ENCODE assay signal across 14 mouse cellular contexts in genomic region chr16:78531957-78532605, GRCm38 (mm10). TPM values are rescaled to one million over a fixed set of nuclear protein-coding genes. Genes with fewer than 3 reads are reported as not detected.
DNase-seq lines count a peak whose midpoint lies in the region; ATAC-seq and TF ChIP-seq lines count a peak whose summit lies in the region.
"Had no signal": no experiment of that assay in that cellular context is flagged by ENCODE, and none has a peak within 500 bp of the region (broad histone marks: within the 10 kb centered on the region; RNA-seq: fewer than 3 reads in every experiment).

No protein-coding gene starts in this region.

- H3K4me2 ChIP-seq in midbrain, embryonic 11.5 days: no peak overlapping the region
- H3K4me2 ChIP-seq in CH12.LX (ENCODE audit: insufficient read depth, low read depth, poor library complexity, severe bottlenecking) (no peak overlapping the region), myocyte (ENCODE audit: low read depth) (peak overlapping the region; percentile 51)
- H3K4me2 ChIP-seq: embryonic facial prominence, embryonic 12.5 days; neural tube, embryonic 13.5 days had no signal

- no peaks in the 10 kb centered on the region for H3K36me3 ChIP-seq in midbrain, embryonic 10.5 days
- no peaks in the 10 kb centered on the region for H3K36me3 ChIP-seq in midbrain, embryonic 11.5 days (ENCODE audit: control insufficient read depth, insufficient read depth, low read length)
- no peaks in the 10 kb centered on the region for H3K36me3 ChIP-seq in CH12.LX (replicated peaks in 1 of 2; ENCODE audit: control insufficient read depth in 1 of 2, insufficient read depth in 1 of 2, low read length in 1 of 2)
- no peaks in the 10 kb centered on the region for H3K36me3 ChIP-seq in myocyte (ENCODE audit: control insufficient read depth, insufficient read depth)
- H3K36me3 ChIP-seq: embryonic facial prominence, embryonic 12.5 days; limb, embryonic 10.5 days; neural tube, embryonic 13.5 days had no signal

- H3K9me3 ChIP-seq in midbrain, embryonic 10.5 days (replicated peaks): no peaks in the 10 kb centered on the region
- no peaks in the 10 kb centered on the region for H3K9me3 ChIP-seq in midbrain, embryonic 11.5 days (ENCODE audit: control insufficient read depth, low read length)
- no peaks in the 10 kb centered on the region for H3K9me3 ChIP-seq in CH12.LX (replicated peaks; ENCODE audit: low read length)
- H3K9me3 ChIP-seq: embryonic facial prominence, embryonic 12.5 days; limb, embryonic 10.5 days; neural tube, embryonic 13.5 days had no signal

- no peak for DNase-seq in midbrain, embryonic 10.5 days (ENCODE audit: low spot score)
- DNase-seq in midbrain, embryonic 11.5 days (ENCODE audit: low spot score, missing footprints): no peak
- no peak for DNase-seq in CH12.LX (ENCODE audit: extremely low read depth)
- DNase-seq in brain, embryonic 14.5 days (ENCODE audit: low read depth): peak; percentile 48
- DNase-seq in cerebellum, postnatal 14 days: no peak
- no peak for DNase-seq in spleen, postnatal 14 days (ENCODE audit: low spot score in 2 of 2)
- DNase-seq: adrenal gland, postnatal 10 days; cerebellum, adult 2 months; heart, postnatal 36 days; kidney, adult 18-20 months had no signal

- in situ Hi-C loops in CH12.LX (cut with MboI; ENCODE audit: low pct_ligation_motif_present, low pct_unique_long_range_greater_than_20kb, low sequenced_read_pairs): no loop called here

- peaks cover 27% of the 10 kb centered on the region for H3K4me1 ChIP-seq in midbrain, embryonic 10.5 days
- H3K4me1 ChIP-seq in midbrain, embryonic 11.5 days (ENCODE audit: control insufficient read depth, insufficient read depth, low read length): peaks cover 8% of the 10 kb centered on the region
- H3K4me1 ChIP-seq in CH12.LX (ENCODE audit: control insufficient read depth in 1 of 2, insufficient read depth in 2 of 2): peaks cover 16 to 52% of the 10 kb centered on the region in 2 experiments
- H3K4me1 ChIP-seq: embryonic facial prominence, embryonic 12.5 days; neural tube, embryonic 13.5 days had no signal

- no peaks in the 10 kb centered on the region for H3K79me2 ChIP-seq in CH12.LX (replicated peaks; ENCODE audit: control insufficient read depth, extremely low read depth, insufficient read depth, poor library complexity, severe bottlenecking)
- H3K79me2 ChIP-seq in myocyte (ENCODE audit: control insufficient read depth, insufficient read depth): no peaks in the 10 kb centered on the region

- ATAC-seq in midbrain, embryonic 11.5 days (ENCODE audit: low FRiP score): no peak

- dilution Hi-C loops in CH12.LX (cut with MboI; ENCODE audit: extremely low pct_ligation_motif_present, extremely low pct_unique_long_range_greater_than_20kb, low sequenced_read_pairs): no loop called here

- TF ChIP-seq POLR2A in CH12.LX (IDR thresholded peaks at IDR 0.05; ENCODE audit: low read depth, low read length): no peak
- TF ChIP-seq POLR2A in brain, embryonic 14.5 days (IDR thresholded peaks at IDR 0.05; ENCODE audit: borderline replicate concordance, extremely low read depth, insufficient read depth, insufficient read length, poor library complexity, severe bottlenecking): no peak
- TF ChIP-seq POLR2A in myocyte (IDR thresholded peaks at IDR 0.05; ENCODE audit: insufficient read length, low read depth): no peak

- no peak for TF ChIP-seq EP300 in CH12.LX (IDR thresholded peaks at IDR 0.05; ENCODE audit: low read length)

- H3K9ac ChIP-seq in midbrain, embryonic 11.5 days (ENCODE audit: low read length): no peak overlapping the region
- no peak overlapping the region for H3K9ac ChIP-seq in CH12.LX (ENCODE audit: insufficient read depth, low read depth)
- H3K9ac ChIP-seq: embryonic facial prominence, embryonic 12.5 days; neural tube, embryonic 13.5 days had no signal

- peak overlapping the region; percentile 59 for H3K27ac ChIP-seq in midbrain, embryonic 10.5 days (replicated peaks)
- H3K27ac ChIP-seq in midbrain, embryonic 11.5 days (ENCODE audit: low read depth, low read length): no peak overlapping the region
- no peak overlapping the region for H3K27ac ChIP-seq in CH12.LX (ENCODE audit: insufficient read depth, low read depth)
- H3K27ac ChIP-seq: embryonic facial prominence, embryonic 12.5 days; limb, embryonic 10.5 days; neural tube, embryonic 13.5 days had no signal

- WGBS in midbrain, embryonic 10.5 days: 49% methylated on average over 6 of the region's 6 CpGs
- WGBS in midbrain, embryonic 11.5 days: 37% methylated on average over 6 of the region's 6 CpGs

- H3ac ChIP-seq in myocyte (ENCODE audit: control insufficient read depth, insufficient read length): no peak overlapping the region

- no peak overlapping the region for H3K4me3 ChIP-seq in midbrain, embryonic 10.5 days
- H3K4me3 ChIP-seq in midbrain, embryonic 11.5 days (ENCODE audit: low read depth, low read length): no peak overlapping the region
- H3K4me3 ChIP-seq in CH12.LX (replicated peaks in 1 of 3; ENCODE audit: low read depth in 2 of 3, low read length in 2 of 3, poor library complexity in 1 of 3) (no peak overlapping the region), myocyte (no peak overlapping the region)
- H3K4me3 ChIP-seq: embryonic facial prominence, embryonic 12.5 days; limb, embryonic 10.5 days; neural tube, embryonic 13.5 days had no signal

- no peak for TF ChIP-seq RAD21 in CH12.LX (IDR thresholded peaks at IDR 0.05; ENCODE audit: low read depth, low read length)

- H3K27me3 ChIP-seq in midbrain, embryonic 10.5 days (ENCODE audit: low read depth, poor library complexity, severe bottlenecking): no peaks in the 10 kb centered on the region
- H3K27me3 ChIP-seq in midbrain, embryonic 11.5 days (ENCODE audit: control insufficient read depth, insufficient read depth, low read length): no peaks in the 10 kb centered on the region
- H3K27me3 ChIP-seq in CH12.LX (replicated peaks): no peaks in the 10 kb centered on the region
- no peaks in the 10 kb centered on the region for H3K27me3 ChIP-seq in myocyte (ENCODE audit: control insufficient read depth, insufficient read depth, insufficient read length)
- H3K27me3 ChIP-seq: embryonic facial prominence, embryonic 12.5 days; neural tube, embryonic 13.5 days had no signal

- TF ChIP-seq CTCF in CH12.LX (conservative IDR thresholded peaks at IDR 0.05 in 1 of 2, IDR thresholded peaks at IDR 0.05 in 1 of 2; ENCODE audit: low read depth in 2 of 2, low read length in 2 of 2): no peak
- TF ChIP-seq CTCF in brain, embryonic 14.5 days (IDR thresholded peaks at IDR 0.05; ENCODE audit: borderline replicate concordance, extremely low read depth, insufficient read depth, insufficient read length): no peak

TF ChIP-seq in CH12.LX, 34 proteins besides CTCF, POLR2A, EP300 and RAD21:
- TF ChIP-seq IRF4 (IDR thresholded peaks at IDR 0.05; ENCODE audit: low read depth, low read length): no peak
- 0 out of 2 replicates have a peak, but pooled peaks have one; percentile 16 for TF ChIP-seq MAFK (IDR thresholded peaks at IDR 0.05; ENCODE audit: insufficient replicate concordance, low read length)
- TF ChIP-seq USF1 (IDR thresholded peaks at IDR 0.05; ENCODE audit: low read depth, low read length): no peak

TF ChIP-seq in myocyte, 11 proteins besides CTCF, POLR2A, EP300 and RAD21:
- no peak for TF ChIP-seq MAX (IDR thresholded peaks at IDR 0.05; ENCODE audit: low read depth)
- TF ChIP-seq REST (IDR thresholded peaks at IDR 0.05; ENCODE audit: insufficient read depth, insufficient read length): no peak
- TF ChIP-seq CEBPB (IDR thresholded peaks at IDR 0.05; ENCODE audit: insufficient read depth, poor library complexity, severe bottlenecking): no peak
- no peak for TF ChIP-seq TCF12 (IDR thresholded peaks at IDR 0.05; ENCODE audit: insufficient read depth, poor library complexity, severe bottlenecking)
- TF ChIP-seq MYOG (IDR thresholded peaks at IDR 0.05; ENCODE audit: control insufficient read depth in 1 of 3, insufficient read depth in 1 of 3, insufficient read length in 2 of 3, low read depth in 2 of 3): no peak
- no peak for TF ChIP-seq USF1 (IDR thresholded peaks at IDR 0.05; ENCODE audit: low read depth)

RNA-seq across cellular contexts. Expression of gene D16Ertd472e, which starts 44.4 kb away (rescaled TPM):
- polyA plus RNA-seq in midbrain, embryonic 10.5 days (2016; fragmentation: Nextera tagmentation; extraction: Ambion mirVana): 19.3 and 21.5 TPM in 2 replicates
- polyA plus RNA-seq in midbrain, embryonic 11.5 days (2014; fragmentation: Nextera tagmentation; extraction: Ambion mirVana): 17.7 and 19.8 TPM in 2 replicates
- 40.6 and 42.9 TPM in 2 replicates for total RNA-seq in CH12.LX (2012; rRNA removed)
- total RNA-seq in CH12.LX (2014; rRNA removed): 77.5 and 94.4 TPM in 2 replicates
- 65.4 and 67.3 TPM in 2 replicates for polyA plus RNA-seq in CH12.LX (2012; ENCODE audit: insufficient read length, low read depth)
- 5.3 and 5.8 TPM in 2 replicates for polyA plus RNA-seq in brain, embryonic 14.5 days (2012; rRNA removed)
- 4.6 TPM for polyA plus RNA-seq in myocyte (2012; fragmentation: generic; extraction: Trizol)
